Mouse (Mus musculus): ENCODE measurements around the gene Tmco1.

Tmco1 gene

GRCm38 (mm10) chr1:167308261-167309054 lies at the start of gene Tmco1:
Gene Tmco1 (plus strand): TSS chr1:167308378.
- DNase-seq (ENCODE audit: low spot score) = peak; percentile 97

- DNase-seq (ENCODE audit: low spot score) = no peak
These were observed 48.5 kb upstream of the Tmco1 start for GRCm38 (mm10) chr1:167259702-167260101.

GRCm38 (mm10) chr1:167261750-167262149 lies 46.4 kb upstream of the Tmco1 start:
- DNase-seq (ENCODE audit: low spot score) = no peak

- no peak for DNase-seq (ENCODE audit: low spot score)
These were observed 45.6 kb upstream of the Tmco1 start for GRCm38 (mm10) chr1:167262489-167263041.

- no peak for DNase-seq (ENCODE audit: low spot score)
These were observed 42.8 kb upstream of the Tmco1 start for GRCm38 (mm10) chr1:167265366-167265765.

GRCm38 (mm10) chr1:167266720-167267119 lies 41.5 kb upstream of the Tmco1 start:
- no peak for DNase-seq (ENCODE audit: low spot score)

GRCm38 (mm10) chr1:167268360-167269063 lies 39.7 kb upstream of the Tmco1 start:
- DNase-seq (ENCODE audit: low spot score) = no peak

- no peak for DNase-seq (ENCODE audit: low spot score)
These were observed 38.8 kb upstream of the Tmco1 start for GRCm38 (mm10) chr1:167269350-167269811.

- peak; percentile 61 for DNase-seq (ENCODE audit: low spot score)
These were observed 38.3 kb upstream of the Tmco1 start for GRCm38 (mm10) chr1:167269856-167270270.

- peak; percentile 24 for DNase-seq (ENCODE audit: low spot score)
These were observed 37.7 kb upstream of the Tmco1 start for GRCm38 (mm10) chr1:167270342-167271111.

GRCm38 (mm10) chr1:167271304-167271703 lies 36.9 kb upstream of the Tmco1 start:
- no peak for DNase-seq (ENCODE audit: low spot score)

- DNase-seq (ENCODE audit: low spot score) = no peak
These were observed 36.3 kb upstream of the Tmco1 start for GRCm38 (mm10) chr1:167271841-167272240.

GRCm38 (mm10) chr1:167273380-167274163 lies 34.6 kb upstream of the Tmco1 start:
- no peak for DNase-seq (ENCODE audit: low spot score)

GRCm38 (mm10) chr1:167274646-167275390 lies 33.4 kb upstream of the Tmco1 start:
- no peak for DNase-seq (ENCODE audit: low spot score)

GRCm38 (mm10) chr1:167278395-167278794 lies 29.8 kb upstream of the Tmco1 start:
- no peak for DNase-seq (ENCODE audit: low spot score)

GRCm38 (mm10) chr1:167279160-167279715 lies 28.9 kb upstream of the Tmco1 start:
- DNase-seq (ENCODE audit: low spot score) = no peak

GRCm38 (mm10) chr1:167280061-167280460 lies 28.1 kb upstream of the Tmco1 start:
- no peak for DNase-seq (ENCODE audit: low spot score)

- no peak for DNase-seq (ENCODE audit: low spot score)
These were observed 26.1 kb upstream of the Tmco1 start for GRCm38 (mm10) chr1:167282112-167282511.

GRCm38 (mm10) chr1:167282768-167283167 lies 25.4 kb upstream of the Tmco1 start:
- DNase-seq (ENCODE audit: low spot score) = no peak
